Mouse (Mus musculus): ENCODE results near the gene 1700001J03Rik.
A peak's percentile ranks its signal among the peaks of the same experiment; 100 is the strongest.
"Not testable (repeated sequence)": the region's sequence is repeated elsewhere in the genome, so short reads cannot be mapped to it uniquely, and the experiment has no call there.

Gene 1700001J03Rik

GRCm38 (mm10) chr5:146188144-146188543 is 3.0 kb upstream of the 1700001J03Rik start:
- DNase-seq (ENCODE audit: low spot score in 2 of 2): no peak

DNA sequence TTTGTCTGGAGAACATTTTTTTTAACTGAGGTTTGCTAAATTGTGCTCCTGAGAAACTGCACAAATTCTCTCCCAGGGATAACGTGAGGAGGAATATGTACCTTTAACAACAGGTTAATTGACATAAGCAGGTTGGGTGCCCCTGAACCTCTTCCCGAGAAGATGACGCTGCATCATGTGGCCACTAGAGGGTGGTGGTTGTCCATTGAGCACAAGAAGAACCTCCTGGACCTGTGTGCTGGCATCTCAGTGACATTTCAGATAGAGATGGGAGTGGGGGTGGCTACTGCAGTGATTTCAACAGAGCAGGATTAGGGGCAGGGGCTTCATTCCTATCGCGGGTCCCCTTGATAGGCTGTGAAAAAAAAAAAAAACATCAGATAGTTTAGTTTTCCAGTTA is 2.3 kb upstream of the 1700001J03Rik start:
- peak in 1 of 2 experiments; percentile 58 for DNase-seq (ENCODE audit: low spot score in 2 of 2)

DNA sequence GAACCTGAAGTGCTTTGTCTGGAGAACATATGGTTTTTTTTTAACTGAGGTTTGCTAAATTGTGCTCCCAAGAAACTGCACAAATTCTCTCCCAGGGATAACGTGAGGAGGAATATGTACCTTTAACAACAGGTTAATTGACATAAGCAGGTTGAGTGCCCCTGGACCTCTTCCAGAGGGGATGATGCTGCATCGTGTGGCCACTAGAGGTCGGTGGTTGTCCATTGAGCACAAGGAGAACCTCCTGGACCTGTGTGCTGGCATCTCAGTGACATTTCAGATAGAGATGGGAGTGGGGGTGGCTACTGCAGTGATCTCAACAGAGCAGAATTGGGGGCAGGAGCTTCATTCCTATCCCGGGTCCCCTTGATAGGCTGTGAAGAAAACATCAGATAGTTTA is 12.4 kb downstream of the 1700001J03Rik start:
- peak in 1 of 2 experiments; percentile 21 for DNase-seq (ENCODE audit: low spot score in 2 of 2)

DNA sequence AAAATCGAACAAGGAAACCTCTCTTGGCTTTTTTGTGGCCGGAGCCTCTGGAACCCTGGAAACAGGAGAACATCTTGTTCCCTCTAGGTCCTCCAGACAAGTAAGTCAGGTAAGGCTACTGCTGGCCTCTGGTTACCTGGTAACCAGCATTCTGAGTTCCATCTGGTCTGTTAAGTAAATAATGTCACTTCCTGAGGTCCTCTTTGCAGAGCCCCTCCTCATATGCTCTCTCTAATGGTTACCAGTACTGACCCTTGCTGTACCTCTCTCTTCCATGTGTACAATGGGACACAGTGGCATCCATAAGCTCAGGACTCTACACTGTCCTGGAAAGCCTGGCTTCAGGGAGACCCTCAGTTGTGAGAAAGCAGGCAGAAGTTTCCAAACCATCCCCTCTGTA is 14.5 kb downstream of the 1700001J03Rik start, which contains the start of gene Gm6309:
TSS of gene Gm6309 (minus strand) at position 101 of the 400 bp plus-strand sequence.
- DNase-seq (ENCODE audit: low spot score in 2 of 2): not testable (repeated sequence)

DNA sequence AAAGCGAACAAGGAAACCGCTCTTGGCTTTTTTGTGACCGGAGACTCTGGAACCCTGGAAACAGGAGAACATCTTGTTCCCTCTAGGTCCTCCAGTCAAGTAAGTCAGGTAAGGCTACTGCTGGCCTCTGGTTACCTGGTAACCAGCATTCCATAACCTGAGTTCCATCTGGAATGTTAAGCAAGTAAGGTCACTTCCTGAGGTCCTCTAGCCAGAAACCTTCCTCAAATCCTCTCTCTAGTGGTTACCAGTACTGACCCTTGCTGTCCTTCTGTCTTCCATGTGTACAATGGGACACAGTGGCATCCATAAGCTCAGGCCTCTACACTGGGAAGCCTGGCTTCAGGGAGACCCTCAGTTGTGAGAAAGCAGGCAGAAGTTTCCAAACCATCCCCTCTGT is 24.7 kb downstream of the 1700001J03Rik start, which contains the start of gene Gm5565:
TSS of gene Gm5565 (minus strand) at position 101 of the 400 bp plus-strand sequence.
- not testable (repeated sequence) for DNase-seq (ENCODE audit: low spot score in 2 of 2)

GRCm38 (mm10) chr5:146158326-146158725 is 26.8 kb downstream of the 1700001J03Rik start:
- DNase-seq (ENCODE audit: low spot score in 2 of 2): not testable (repeated sequence)

GRCm38 (mm10) chr5:146150454-146150853 is 34.6 kb downstream of the 1700001J03Rik start:
- no peak for DNase-seq (ENCODE audit: low spot score in 2 of 2)

DNA sequence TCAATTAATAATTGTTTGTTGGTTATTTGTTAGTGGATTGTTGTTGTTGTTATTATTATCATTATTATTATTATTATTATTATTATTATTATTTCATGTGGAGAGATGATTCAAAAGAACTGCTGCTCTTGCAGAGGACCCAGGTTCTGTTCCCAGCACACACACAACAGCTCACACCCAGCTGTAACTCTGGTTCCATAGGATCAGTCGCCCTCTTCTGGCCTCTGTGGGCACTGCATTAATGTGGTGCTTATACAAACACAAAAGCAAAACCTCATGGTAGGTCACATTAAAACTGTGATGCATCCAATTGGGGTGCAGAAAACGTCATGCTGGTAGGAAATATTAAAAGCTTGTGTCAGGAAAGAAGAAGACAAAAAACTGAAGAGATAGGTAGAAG is 37.2 kb downstream of the 1700001J03Rik start:
- DNase-seq (ENCODE audit: low spot score in 2 of 2): no peak

All from cerebellum, postnatal 4 days (tissue).